Mouse (Mus musculus) erythroid progenitor cell, adult 5-6 weeks (primary cell): ENCODE measurements around the gene Dhcr7. TPM values are rescaled to one million over a fixed set of nuclear protein-coding genes. Genes with fewer than 3 reads are reported as not detected.
A peak's percentile ranks its signal among the peaks of the same experiment; 100 is the strongest.

Experiments
- ATAC-seq: replicated peaks from 2 replicates; pipeline ENCODE4 v1.8.0; 2016; ENCODE audit warnings: moderate number of reproducible peaks, mild to moderate bottlenecking, moderate TSS enrichment, inconsistent platforms; ENCODE audit not compliant: poor library complexity, low FRiP score, severe bottlenecking
- total RNA-seq, 2 experiments: library from RNA; stranded (forward) in 1 of 2; stranded (reverse) in 1 of 2; fragments of 150-400 nt in 1 of 2; fragments of 186-747, 209-891 nt in 1 of 2; gene quantifications; 2 replicates each; pipeline versions ENCODE4 v1.2.3 to v1.2.4; 2015 to 2017; ENCODE audit warnings: low replicate concordance in 2 of 2

Dhcr7 gene
- total RNA-seq, 2 experiments from 2014 or later: 1.8 to 12.2 TPM

DNA sequence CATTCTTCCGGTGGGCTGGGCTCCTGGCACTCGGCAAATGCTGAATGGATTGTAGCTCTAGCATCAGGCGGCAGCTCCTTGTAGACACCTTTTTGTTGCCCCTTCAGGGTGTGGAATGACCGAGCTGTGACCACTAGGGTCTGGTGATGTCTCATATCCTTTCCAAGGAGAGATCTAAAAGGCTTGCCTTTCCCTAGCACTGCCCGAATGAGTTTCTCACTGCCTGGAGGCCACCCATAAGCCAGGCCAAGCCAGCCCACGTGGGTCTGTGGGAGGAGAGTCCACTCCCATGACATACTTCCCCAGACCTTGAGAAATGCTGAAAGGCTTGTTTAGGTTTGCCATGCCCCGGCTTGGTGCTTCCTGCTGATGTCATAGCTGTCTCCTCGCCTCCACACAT lies 9.3 kb downstream of the Dhcr7 start:
- no peak for ATAC-seq

DNA sequence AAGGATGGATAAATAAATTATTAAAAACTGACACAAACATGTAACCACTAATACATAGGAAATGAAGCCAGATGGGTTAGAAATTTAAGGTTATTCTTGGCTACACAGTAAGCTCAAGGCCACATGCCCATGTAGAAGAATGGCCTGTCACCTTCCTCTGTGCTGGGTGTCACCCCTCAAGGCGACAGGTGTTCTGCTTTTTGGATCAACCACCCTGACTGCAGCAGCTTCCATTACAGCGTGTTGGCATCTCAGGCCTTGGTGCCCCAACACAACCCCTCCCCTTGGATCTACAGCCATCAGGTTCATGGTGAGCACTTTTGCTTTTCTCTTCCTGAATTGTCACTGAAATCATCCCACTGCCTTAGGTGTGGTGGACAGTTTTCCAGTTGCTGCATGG lies 9.7 kb downstream of the Dhcr7 start:
- no peak for ATAC-seq

GRCm38 (mm10) chr7:143833581-143834190 lies 10.7 kb downstream of the Dhcr7 start:
- no peak for ATAC-seq

DNA sequence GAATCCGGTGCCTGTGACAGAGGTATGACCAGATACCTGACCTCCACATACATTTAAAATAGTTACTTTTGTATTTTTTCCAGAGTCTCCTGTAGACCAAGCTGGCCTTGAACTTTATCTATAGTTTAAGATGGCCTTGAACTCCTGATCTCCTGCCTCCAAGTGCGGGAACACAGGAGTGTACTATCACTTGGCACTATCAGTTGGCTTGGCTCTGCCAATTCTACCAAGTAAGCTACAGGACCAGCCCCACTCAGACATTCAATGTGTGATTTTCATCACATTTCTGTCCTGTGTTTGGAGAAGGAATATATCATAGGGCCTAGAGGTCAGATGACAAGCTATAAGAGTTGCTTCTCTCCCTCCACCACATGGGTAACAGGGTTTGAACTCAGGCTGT lies 11.4 kb downstream of the Dhcr7 start:
- no peak for ATAC-seq

- no peak for ATAC-seq
Observed at GRCm38 (mm10) chr7:143834972-143835371, 12.0 kb downstream of the Dhcr7 start.

- ATAC-seq: no peak
Observed at GRCm38 (mm10) chr7:143837705-143838358, 14.9 kb downstream of the Dhcr7 start.

DNA sequence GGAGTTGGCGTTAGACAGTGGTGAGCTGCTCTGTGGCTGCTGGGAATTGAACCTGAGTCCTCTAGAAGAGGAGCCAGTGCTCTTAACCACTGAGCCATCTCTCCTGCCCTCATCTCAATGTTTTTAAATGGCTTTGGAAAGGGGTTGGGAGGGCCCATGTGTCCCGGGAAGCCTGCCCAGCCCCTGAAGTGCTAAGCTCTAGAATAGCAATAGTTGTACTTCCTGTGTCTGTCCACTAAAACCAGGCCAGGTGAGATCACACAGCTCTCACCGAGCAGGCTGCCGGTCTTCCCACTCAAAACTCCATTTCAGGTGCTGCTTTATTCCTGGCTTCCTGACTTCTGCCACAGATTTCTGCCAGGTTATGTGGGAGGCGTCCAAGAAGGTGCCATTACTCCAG lies 17.2 kb downstream of the Dhcr7 start:
- no peak for ATAC-seq

DNA sequence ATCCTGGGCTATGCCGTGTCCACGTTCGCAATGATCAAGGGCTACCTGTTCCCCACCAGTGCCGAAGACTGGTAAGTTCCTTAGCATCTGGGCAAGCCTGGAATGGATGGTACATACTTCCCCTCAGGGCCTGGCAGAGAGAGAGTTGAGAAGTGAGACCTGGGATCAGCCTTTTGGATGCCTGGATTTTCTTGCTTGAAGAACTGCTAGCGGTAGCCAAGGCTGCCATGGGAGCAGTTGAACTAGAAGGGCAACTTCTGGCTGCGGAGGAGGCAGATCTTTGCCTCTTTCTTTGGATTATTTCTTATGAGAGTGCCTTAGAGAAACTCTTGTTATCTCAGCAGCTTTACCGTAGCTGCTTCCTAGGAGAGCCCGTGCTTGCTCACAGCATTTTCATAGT lies 18.4 kb downstream of the Dhcr7 start:
- ATAC-seq: no peak

- no peak for ATAC-seq
Observed at GRCm38 (mm10) chr7:143848127-143848767, 25.3 kb downstream of the Dhcr7 start.

DNA sequence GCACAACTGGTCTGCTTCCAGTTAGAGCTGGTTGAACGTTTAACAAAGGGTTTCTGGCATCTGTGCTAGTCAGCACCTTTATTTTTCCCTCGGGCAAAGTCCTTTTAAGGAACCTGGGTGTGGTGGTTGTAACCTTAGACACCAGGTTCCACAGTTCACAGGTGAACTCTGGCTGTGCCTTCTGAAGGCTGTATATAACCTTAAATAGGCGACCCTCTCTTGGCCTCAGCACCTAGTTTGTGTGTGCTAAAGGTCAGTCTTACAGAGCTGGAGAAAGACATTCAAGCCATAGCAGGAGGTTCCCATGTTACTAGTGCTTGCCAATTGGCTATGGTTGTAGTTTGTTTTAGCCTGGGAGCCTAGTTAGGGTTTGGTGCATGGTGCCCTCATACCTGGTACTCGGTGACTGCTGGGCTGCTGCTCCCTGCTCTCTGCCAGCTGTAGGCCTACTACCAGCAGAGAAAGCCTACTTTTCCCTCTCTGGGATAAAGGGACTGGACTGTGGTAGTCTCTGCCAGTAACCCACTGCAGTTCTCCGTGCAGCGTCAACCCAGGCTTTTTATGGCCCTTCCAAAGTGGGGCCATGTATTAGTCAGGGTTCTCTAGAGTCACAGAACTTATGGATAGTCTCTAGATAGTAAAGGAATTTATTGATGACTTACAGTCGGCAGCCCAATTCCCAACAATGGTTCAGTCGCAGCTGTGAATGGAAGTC lies 26.0 kb downstream of the Dhcr7 start:
- 0 out of 2 replicates have a peak, but pooled peaks have one; percentile 25 for ATAC-seq

- no peak for ATAC-seq
Observed at GRCm38 (mm10) chr7:143866538-143866937, 43.6 kb downstream of the Dhcr7 start, which contains the start of gene Gm498. Gm498 (plus strand) TSS chr7:143866838.

GRCm38 (mm10) chr7:143868874-143869273 lies 45.9 kb downstream of the Dhcr7 start:
- ATAC-seq: no peak

GRCm38 (mm10) chr7:143883717-143884116 lies 60.8 kb downstream of the Dhcr7 start:
- peak; percentile 37; the same call in 1 of the 2 replicates for ATAC-seq

DNA sequence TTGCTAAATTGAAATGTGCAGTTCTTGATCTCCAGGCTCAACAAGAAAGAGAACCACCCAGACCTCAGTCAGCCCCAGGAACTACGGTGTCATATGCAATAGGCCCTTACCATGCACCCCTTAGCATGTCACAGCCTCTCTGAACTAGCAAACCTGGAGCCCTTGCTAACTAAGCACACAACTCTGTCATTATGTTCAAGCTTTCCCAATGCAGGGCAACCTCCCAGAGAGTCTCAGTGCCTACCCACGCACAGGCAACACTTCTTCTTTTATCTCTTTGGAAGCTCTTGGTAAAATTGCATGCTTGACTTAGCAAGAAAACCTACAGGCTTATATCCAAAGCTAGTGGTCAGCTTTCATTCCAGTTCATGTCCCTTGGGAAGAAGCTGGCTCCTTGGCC lies 68.2 kb downstream of the Dhcr7 start:
- ATAC-seq: no peak

GRCm38 (mm10) chr7:143892361-143892760 lies 69.4 kb downstream of the Dhcr7 start:
- no peak for ATAC-seq

Other genes starting within 250 kb of the Dhcr7 start
- 139 and 184 TPM in 2 replicates for gene Cars, start 223.1 kb upstream of the Dhcr7 start, total RNA-seq (2015; ENCODE audit: low replicate concordance)
- 212 and 322 TPM in 2 replicates for gene Cars, start 223.1 kb upstream of the Dhcr7 start, total RNA-seq (2017; ENCODE audit: low replicate concordance)
- 5.0 and 5.9 TPM in 2 replicates for gene Tnfrsf26, start 194.4 kb upstream of the Dhcr7 start, total RNA-seq (2015; ENCODE audit: low replicate concordance)
- gene Tnfrsf26, start 194.4 kb upstream of the Dhcr7 start, total RNA-seq (2017; ENCODE audit: low replicate concordance): 0.51 and 1.7 TPM in 2 replicates
- gene Tnfrsf22, start 173.5 kb upstream of the Dhcr7 start, total RNA-seq (2015; ENCODE audit: low replicate concordance): 1.7 and 16.6 TPM in 2 replicates
- gene Tnfrsf22, start 173.5 kb upstream of the Dhcr7 start, total RNA-seq (2017; ENCODE audit: low replicate concordance): not detected in 2 replicates
- gene Tnfrsf23, start 137.3 kb upstream of the Dhcr7 start, total RNA-seq (2015; ENCODE audit: low replicate concordance): 2.5 TPM in 1 of 2 replicates, not detected in the other
- gene Tnfrsf23, start 137.3 kb upstream of the Dhcr7 start, total RNA-seq (2017; ENCODE audit: low replicate concordance): 0.30 TPM in 1 of 2 replicates, not detected in the other
- gene Osbpl5, start 66.2 kb upstream of the Dhcr7 start, total RNA-seq (2015; ENCODE audit: low replicate concordance): 2.1 TPM in 1 of 2 replicates, not detected in the other
- 0.68 and 2.1 TPM in 2 replicates for gene Osbpl5, start 66.2 kb upstream of the Dhcr7 start, total RNA-seq (2017; ENCODE audit: low replicate concordance)
- not detected in 2 replicates for gene Mrgprg, start 56.2 kb upstream of the Dhcr7 start, total RNA-seq (2015; ENCODE audit: low replicate concordance)
- not detected in 2 replicates for gene Mrgprg, start 56.2 kb upstream of the Dhcr7 start, total RNA-seq (2017; ENCODE audit: low replicate concordance)
- gene Mrgpre, start 38.6 kb upstream of the Dhcr7 start, total RNA-seq (2015; ENCODE audit: low replicate concordance): 0.36 TPM in 1 of 2 replicates, not detected in the other
- 0.38 TPM in 1 of 2 replicates, not detected in the other for gene Mrgpre, start 38.6 kb upstream of the Dhcr7 start, total RNA-seq (2017; ENCODE audit: low replicate concordance)
- gene Nadsyn1, start 296 bp upstream of the Dhcr7 start, total RNA-seq (2015; ENCODE audit: low replicate concordance): 1.8 TPM in 1 of 2 replicates, not detected in the other
- 6.6 and 11.2 TPM in 2 replicates for gene Nadsyn1, start 296 bp upstream of the Dhcr7 start, total RNA-seq (2017; ENCODE audit: low replicate concordance)
- gene Gm498, start 43.7 kb downstream of the Dhcr7 start, total RNA-seq (2015; ENCODE audit: low replicate concordance): not detected in 2 replicates
- not detected in 2 replicates for gene Gm498, start 43.7 kb downstream of the Dhcr7 start, total RNA-seq (2017; ENCODE audit: low replicate concordance)
- gene Shank2, start 178.8 kb downstream of the Dhcr7 start, total RNA-seq (2015; ENCODE audit: low replicate concordance): 1.3 TPM in 1 of 2 replicates, not detected in the other
- 0.26 TPM in 1 of 2 replicates, not detected in the other for gene Shank2, start 178.8 kb downstream of the Dhcr7 start, total RNA-seq (2017; ENCODE audit: low replicate concordance)